Mouse (Mus musculus): Measurements from ENCODE around the gene Tyk2. TPM values are rescaled to one million over a fixed set of nuclear protein-coding genes. Genes with fewer than 3 reads are reported as not detected.

Tyk2 gene
- polyA plus RNA-seq (2016; fragmentation: Nextera tagmentation; extraction: Ambion mirVana): 14.8 and 16.1 TPM in 2 replicates

- 6% methylated on average over 37 of the region's 37 CpGs for WGBS
- peaks cover 14% of the 10 kb centered on the region for H3K36me3 ChIP-seq (replicated peaks)
- H3K9me3 ChIP-seq: no peaks in the 10 kb centered on the region
- no peaks in the 10 kb centered on the region for H3K27me3 ChIP-seq (replicated peaks; ENCODE audit: low read depth, poor library complexity, severe bottlenecking)
- peaks cover 13% of the 10 kb centered on the region for H3K4me1 ChIP-seq
- H3K27ac ChIP-seq (replicated peaks): peak within 1 kb of the TSS; percentile 78
- peak; percentile 96 for DNase-seq (ENCODE audit: low spot score)
- H3K4me3 ChIP-seq: peak within 1 kb of the TSS; percentile 71
These were observed at the start of gene Tyk2 for GRCm38 (mm10) chr9:21131059-21131956. TSS of gene Tyk2 (minus strand) at chr9:21131243.

GRCm38 (mm10) chr9:21180841-21181240, 49.8 kb upstream of the Tyk2 start:
- H3K4me1 ChIP-seq: peaks cover 36% of the 10 kb centered on the region
- H3K36me3 ChIP-seq (replicated peaks): no peaks in the 10 kb centered on the region
- peaks cover 44% of the 10 kb centered on the region for H3K27me3 ChIP-seq (replicated peaks; ENCODE audit: low read depth, poor library complexity, severe bottlenecking)
- WGBS: 58% methylated on average over 1 of the region's 1 CpGs
- DNase-seq (ENCODE audit: low spot score): no peak
- no peaks in the 10 kb centered on the region for H3K9me3 ChIP-seq
- H3K27ac ChIP-seq (replicated peaks): no peak overlapping the region
- H3K4me3 ChIP-seq: no peak overlapping the region

GRCm38 (mm10) chr9:21180402-21180801, 49.4 kb upstream of the Tyk2 start:
- peaks cover 40% of the 10 kb centered on the region for H3K27me3 ChIP-seq (replicated peaks; ENCODE audit: low read depth, poor library complexity, severe bottlenecking)
- H3K36me3 ChIP-seq (replicated peaks): no peaks in the 10 kb centered on the region
- H3K4me3 ChIP-seq: no peak overlapping the region
- no peaks in the 10 kb centered on the region for H3K9me3 ChIP-seq
- DNase-seq (ENCODE audit: low spot score): no peak
- peaks cover 32% of the 10 kb centered on the region for H3K4me1 ChIP-seq
- 68% methylated on average over 4 of the region's 4 CpGs for WGBS
- no peak overlapping the region for H3K27ac ChIP-seq (replicated peaks)

- 69% methylated on average over 6 of the region's 6 CpGs for WGBS
- Histone ChIP-seq H3K4me1 (peaks cover 21% of the 10 kb centered on the region), H3K9me3 (no peaks in the 10 kb centered on the region), H3K4me3 (no peak overlapping the region), H3K27ac (replicated peaks) (no peak overlapping the region), H3K36me3 (replicated peaks) (no peaks in the 10 kb centered on the region), H3K27me3 (replicated peaks; ENCODE audit: low read depth, poor library complexity, severe bottlenecking) (peaks cover 7% of the 10 kb centered on the region)
- DNase-seq (ENCODE audit: low spot score): no peak
These were observed 41.3 kb upstream of the Tyk2 start for GRCm38 (mm10) chr9:21172364-21172763.

- H3K4me3 ChIP-seq: peak overlapping the region; percentile 47
- DNase-seq (ENCODE audit: low spot score): no peak
- peaks cover 53% of the 10 kb centered on the region for H3K4me1 ChIP-seq
- WGBS: 47% methylated on average over 1 of the region's 1 CpGs
- H3K9me3 ChIP-seq: no peaks in the 10 kb centered on the region
- H3K27me3 ChIP-seq (replicated peaks; ENCODE audit: low read depth, poor library complexity, severe bottlenecking): peaks cover 39% of the 10 kb centered on the region
- peak overlapping the region; percentile 73 for H3K27ac ChIP-seq (replicated peaks)
- H3K36me3 ChIP-seq (replicated peaks): no peaks in the 10 kb centered on the region
These were observed 38.1 kb upstream of the Tyk2 start for GRCm38 (mm10) chr9:21169157-21169556.

- peak; percentile 87 for DNase-seq (ENCODE audit: low spot score)
- peaks cover 59% of the 10 kb centered on the region for H3K4me1 ChIP-seq
- peak overlapping the region; percentile 47 for H3K4me3 ChIP-seq
- no peaks in the 10 kb centered on the region for H3K9me3 ChIP-seq
- no peaks in the 10 kb centered on the region for H3K36me3 ChIP-seq (replicated peaks)
- 9% methylated on average over 30 of the region's 30 CpGs for WGBS
- H3K27me3 ChIP-seq (replicated peaks; ENCODE audit: low read depth, poor library complexity, severe bottlenecking): peaks cover 46% of the 10 kb centered on the region
- H3K27ac ChIP-seq (replicated peaks): peak overlapping the region; percentile 73
These were observed 37.4 kb upstream of the Tyk2 start for GRCm38 (mm10) chr9:21168161-21169123.

GRCm38 (mm10) chr9:21167140-21168097, 36.4 kb upstream of the Tyk2 start:
- no peaks in the 10 kb centered on the region for H3K36me3 ChIP-seq (replicated peaks)
- peak overlapping the region; percentile 73 for H3K27ac ChIP-seq (replicated peaks)
- H3K4me3 ChIP-seq: peak overlapping the region; percentile 47
- H3K9me3 ChIP-seq: no peaks in the 10 kb centered on the region
- WGBS: 51% methylated on average over 10 of the region's 10 CpGs
- H3K27me3 ChIP-seq (replicated peaks; ENCODE audit: low read depth, poor library complexity, severe bottlenecking): peaks cover 56% of the 10 kb centered on the region
- peaks cover 59% of the 10 kb centered on the region for H3K4me1 ChIP-seq
- DNase-seq (ENCODE audit: low spot score): no peak

GRCm38 (mm10) chr9:21166516-21166915, 35.5 kb upstream of the Tyk2 start:
- Histone ChIP-seq H3K4me3 (peak overlapping the region; percentile 66), H3K9me3 (no peaks in the 10 kb centered on the region), H3K4me1 (peaks cover 62% of the 10 kb centered on the region), H3K27ac (replicated peaks) (peak overlapping the region; percentile 78), H3K36me3 (replicated peaks) (no peaks in the 10 kb centered on the region), H3K27me3 (replicated peaks; ENCODE audit: low read depth, poor library complexity, severe bottlenecking) (peaks cover 65% of the 10 kb centered on the region)
- DNase-seq (ENCODE audit: low spot score): no peak
- 30% methylated on average over 3 of the region's 3 CpGs for WGBS

- peaks cover 68% of the 10 kb centered on the region for H3K4me1 ChIP-seq
These were observed 35.0 kb upstream of the Tyk2 start for GRCm38 (mm10) chr9:21165952-21166451.

GRCm38 (mm10) chr9:21165041-21165951, 34.3 kb upstream of the Tyk2 start, which contains the start of gene Pde4a:
TSS of gene Pde4a (plus strand) at chr9:21165714.
- Histone ChIP-seq H3K4me3 (peak within 1 kb of the TSS; percentile 66), H3K27ac (replicated peaks) (peak within 1 kb of the TSS; percentile 78), H3K27me3 (replicated peaks; ENCODE audit: low read depth, poor library complexity, severe bottlenecking) (peaks cover 74% of the 10 kb centered on the region), H3K4me1 (peaks cover 70% of the 10 kb centered on the region), H3K9me3 (no peaks in the 10 kb centered on the region), H3K36me3 (replicated peaks) (no peaks in the 10 kb centered on the region)
- DNase-seq (ENCODE audit: low spot score): peak; percentile 64
- WGBS: under 1% methylated on average over 86 of the region's 86 CpGs

More at GRCm38 (mm10) chr9:21165952-21166451, 35.0 kb upstream of the Tyk2 start:
- Histone ChIP-seq H3K27me3 (replicated peaks; ENCODE audit: low read depth, poor library complexity, severe bottlenecking) (peaks cover 67% of the 10 kb centered on the region), H3K36me3 (replicated peaks) (no peaks in the 10 kb centered on the region), H3K27ac (replicated peaks) (peak overlapping the region; percentile 78), H3K9me3 (no peaks in the 10 kb centered on the region), H3K4me3 (peak overlapping the region; percentile 66)
- DNase-seq (ENCODE audit: low spot score): peak; percentile 77
- WGBS: 1% methylated on average over 47 of the region's 47 CpGs
